Mouse (Mus musculus) spleen, adult 2 months (tissue): Measurements from ENCODE around the gene Rptor.

Experiments
- CTCF ChIP-seq: fragments of 200-500 bp; IDR thresholded peaks from 2 replicates; pipeline ENCODE4 v1.5.1; 2011; ENCODE audit warnings: mild to moderate bottlenecking, inconsistent platforms; ENCODE audit not compliant: insufficient read depth, insufficient read length, insufficient replicate concordance; ENCODE audit errors: extremely low read depth
- POLR2A ChIP-seq: fragments of 200-500 bp; IDR thresholded peaks from 2 replicates; pipeline ENCODE4 v1.6.1; 2011; ENCODE audit warnings: low read depth, low read length, inconsistent platforms

DNA sequence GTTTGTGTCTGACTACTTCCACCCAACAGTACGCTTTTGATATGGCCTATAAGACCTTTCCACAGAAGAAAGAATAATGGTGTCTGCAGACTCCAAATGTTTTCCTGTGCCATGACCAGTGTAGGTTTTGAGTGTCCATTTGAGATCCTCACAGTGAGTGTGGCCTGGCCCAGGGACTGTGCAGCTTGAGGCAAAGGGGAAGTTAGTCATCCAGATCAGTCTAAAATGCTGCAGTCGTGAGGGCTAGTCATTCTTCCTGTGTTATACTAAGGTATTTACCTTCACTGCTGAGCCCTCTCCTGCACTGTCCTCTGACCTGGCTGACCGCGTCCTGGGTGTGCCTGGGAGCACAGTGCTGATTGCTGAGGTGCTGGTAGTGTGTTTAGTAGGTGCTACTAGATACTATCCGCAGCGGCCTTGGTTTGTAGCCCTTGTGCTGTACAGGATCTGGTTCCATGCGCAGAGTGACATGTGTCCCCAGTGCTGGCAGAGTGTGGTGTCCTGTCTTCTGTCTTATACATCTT lies 211.4 kb downstream of the Rptor start:
- no peak for TF ChIP-seq POLR2A
- TF ChIP-seq CTCF, result no peak
